Mouse (Mus musculus): Measurements from ENCODE around the gene Atl1.

DNA sequence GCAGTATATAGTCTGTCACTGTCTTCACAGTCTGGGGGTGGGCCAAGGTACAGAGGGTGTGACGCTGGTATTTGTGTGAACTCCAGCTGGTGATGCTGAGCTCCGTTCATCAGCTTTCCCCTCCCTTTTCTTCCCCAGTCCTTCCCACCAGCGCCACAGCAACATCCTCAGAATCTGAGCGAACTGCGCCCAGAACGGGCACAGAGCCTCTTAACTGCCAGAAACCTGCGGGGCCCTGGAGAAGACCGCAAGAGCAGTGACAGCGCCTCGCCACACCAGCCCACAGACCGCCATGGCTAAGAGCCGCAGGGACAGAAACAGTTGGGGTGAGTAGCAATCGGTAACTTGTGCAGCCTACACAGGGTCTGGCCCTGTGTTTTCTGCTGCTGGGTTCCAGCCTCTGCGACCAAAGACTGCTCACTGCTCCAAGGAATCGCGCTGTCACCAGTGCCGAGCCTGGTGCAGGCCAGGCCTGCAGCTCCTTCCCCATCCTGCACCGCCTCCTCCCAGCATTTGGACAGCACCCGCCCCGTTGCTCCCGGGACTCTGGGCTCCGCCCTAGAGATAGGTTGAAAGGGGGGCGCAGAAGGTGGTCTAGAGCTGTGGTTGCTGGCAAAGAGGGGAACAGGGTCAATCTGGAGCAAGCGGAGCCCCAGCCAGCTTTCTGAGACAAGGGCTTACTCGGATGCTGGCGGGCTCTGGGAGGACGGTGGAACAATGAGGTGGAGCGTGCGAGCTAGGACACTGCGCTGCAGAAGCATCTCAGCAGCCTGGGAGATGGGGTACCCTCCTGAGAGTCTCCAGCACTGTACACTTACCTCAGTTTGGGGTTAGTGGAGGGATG is 15.5 kb downstream of the Atl1 start:
- TF ChIP-seq CTCF (IDR thresholded peaks at IDR 0.05; ENCODE audit: low read depth) (no peak), EP300 (IDR thresholded peaks at IDR 0.05; ENCODE audit: low read depth) (no peak)

Data from liver, embryonic 14.5 days (tissue).